Mouse (Mus musculus) bone marrow, adult 2 months (tissue): ENCODE results near the gene 1700001P01Rik. TPM values are rescaled to one million over a fixed set of nuclear protein-coding genes. Genes with fewer than 3 reads are reported as not detected.

ENCODE experiments used
- H3K27ac ChIP-seq: fragments of 200-500 bp; 2 replicates; pipeline ENCODE4 v1.5.1; 2012; ENCODE audit warnings: low read depth, mild to moderate bottlenecking, control low read depth, inconsistent platforms, low read length; ENCODE audit not compliant: control insufficient read depth, poor library complexity, insufficient read depth
- H3K4me1 ChIP-seq: fragments of 200-500 bp; 2 replicates; pipeline ENCODE4 v1.6.1; 2011; ENCODE audit warnings: low read length; ENCODE audit not compliant: control insufficient read depth, insufficient read depth
- H3K4me3 ChIP-seq: fragments of 200-500 bp; replicated peaks from 2 replicates; pipeline ENCODE3; 2011; ENCODE audit warnings: mild to moderate bottlenecking, low read depth, low read length, control low read depth; ENCODE audit not compliant: control insufficient read depth
- CTCF ChIP-seq: fragments of 200-500 bp; IDR thresholded peaks from 2 replicates; pipeline ENCODE4 v1.5.1; 2011; ENCODE audit warnings: low read length, control low read depth; ENCODE audit not compliant: control insufficient read depth, insufficient read depth
- POLR2A ChIP-seq: fragments of 200-500 bp; IDR thresholded peaks from 2 replicates; pipeline ENCODE4 v1.6.1; 2011; ENCODE audit warnings: low read depth, mild to moderate bottlenecking, control low read depth, low read length, borderline replicate concordance; ENCODE audit not compliant: control insufficient read depth
- WGBS: fragments of 180-500 bp; shearing (Covaris S2); methylation state at CpG from one replicate; pipeline ENCODE4 v1.1.7; 2018; 5-methylcytosine and 5-hydroxymethylcytosine counted together
- polyA plus RNA-seq: library from polyadenylated mRNA; stranded (reverse); fragments of >200 nt; gene quantifications from 2 replicates; pipeline ENCODE4 v1.2.4, GENCODE M21; 2011; ENCODE audit warnings: low replicate concordance; ENCODE audit not compliant: missing spikeins, insufficient read depth, insufficient read length

1700001P01Rik gene
- polyA plus RNA-seq, result not detected in 2 replicates

GRCm38 (mm10) chr11:97775808-97776496 lies at the start of gene 1700001P01Rik:
Gene 1700001P01Rik, minus strand, starts transcription at chr11:97775918.
- H3K4me1 ChIP-seq, result no peaks in the 10 kb centered on the region
- 74% methylated on average over 17 of the region's 17 CpGs for WGBS
- TF ChIP-seq POLR2A (no peak), CTCF (no peak)
- H3K27ac ChIP-seq, result no peak within 1 kb of the TSS
- no peak within 1 kb of the TSS for H3K4me3 ChIP-seq

- TF ChIP-seq CTCF, result no peak
- no peak for TF ChIP-seq POLR2A
- H3K4me3 ChIP-seq, result no peak overlapping the region
- 12% methylated on average over 10 of the region's 10 CpGs for WGBS
- peaks cover 25% of the 10 kb centered on the region for H3K4me1 ChIP-seq
- peak overlapping the region; percentile 82 for H3K27ac ChIP-seq
These were observed 49.6 kb upstream of the 1700001P01Rik start for GRCm38 (mm10) chr11:97825295-97825694.

GRCm38 (mm10) chr11:97824895-97825294 lies 49.2 kb upstream of the 1700001P01Rik start:
- 14% methylated on average over 6 of the region's 6 CpGs for WGBS
- H3K4me1 ChIP-seq, result peaks cover 26% of the 10 kb centered on the region
- TF ChIP-seq POLR2A, result no peak
- no peak for TF ChIP-seq CTCF
- H3K27ac ChIP-seq, result peak overlapping the region; percentile 82
- no peak overlapping the region for H3K4me3 ChIP-seq

GRCm38 (mm10) chr11:97824168-97824567 lies 48.5 kb upstream of the 1700001P01Rik start:
- TF ChIP-seq POLR2A, result no peak
- Histone ChIP-seq H3K27ac (no peak overlapping the region), H3K4me3 (no peak overlapping the region), H3K4me1 (peaks cover 25% of the 10 kb centered on the region)
- 88% methylated on average over 11 of the region's 11 CpGs for WGBS

- H3K27ac ChIP-seq, result no peak overlapping the region
- H3K4me1 ChIP-seq, result peaks cover 30% of the 10 kb centered on the region
- 85% methylated on average over 20 of the region's 20 CpGs for WGBS
- TF ChIP-seq CTCF (no peak), POLR2A (no peak)
- no peak overlapping the region for H3K4me3 ChIP-seq
These were observed 47.3 kb upstream of the 1700001P01Rik start for GRCm38 (mm10) chr11:97822840-97823603.

- WGBS, result 78% methylated on average over 8 of the region's 8 CpGs
- TF ChIP-seq CTCF (no peak), POLR2A (no peak)
- Histone ChIP-seq H3K4me1 (peaks cover 28% of the 10 kb centered on the region), H3K4me3 (no peak overlapping the region), H3K27ac (no peak overlapping the region)
These were observed 45.8 kb upstream of the 1700001P01Rik start for GRCm38 (mm10) chr11:97821401-97822064.

- no peak overlapping the region for H3K4me3 ChIP-seq
- WGBS, result 67% methylated on average over 4 of the region's 4 CpGs
- no peak overlapping the region for H3K27ac ChIP-seq
- H3K4me1 ChIP-seq, result peaks cover 29% of the 10 kb centered on the region
- no peak for TF ChIP-seq CTCF
- no peak for TF ChIP-seq POLR2A
These were observed 45.1 kb upstream of the 1700001P01Rik start for GRCm38 (mm10) chr11:97820840-97821239.

GRCm38 (mm10) chr11:97819923-97820322 lies 44.2 kb upstream of the 1700001P01Rik start:
- Histone ChIP-seq H3K4me1 (peaks cover 24% of the 10 kb centered on the region; the same call in 1 of the 2 replicates), H3K27ac (peak overlapping the region; percentile 32)
- TF ChIP-seq CTCF (no peak), POLR2A (no peak)

More at GRCm38 (mm10) chr11:97819923-97820322, 44.2 kb upstream of the 1700001P01Rik start:
- H3K4me3 ChIP-seq, result no peak overlapping the region
- 49% methylated on average over 5 of the region's 5 CpGs for WGBS
